Mouse (Mus musculus) cerebellum, adult 2 months (tissue): ENCODE results near the gene Cers1. TPM values are rescaled to one million over a fixed set of nuclear protein-coding genes. Genes with fewer than 3 reads are reported as not detected.
A peak's percentile ranks its signal among the peaks of the same experiment; 100 is the strongest.

Source experiments
- DNase-seq, 2 experiments: peaks; one replicate each; pipeline ENCODE4 v3.0.0; 2021
- H3K27ac ChIP-seq: fragments of 200-500 bp; 2 replicates; pipeline ENCODE4 v1.5.1; 2012; ENCODE audit warnings: low read length, control low read depth, inconsistent platforms; ENCODE audit not compliant: insufficient read depth
- H3K27me3 ChIP-seq: fragments of 200-500 bp; 2 replicates; pipeline ENCODE4 v1.6.1; 2012; ENCODE audit warnings: inconsistent platforms, mild to moderate bottlenecking, low read length, moderate library complexity; ENCODE audit not compliant: control insufficient read depth, insufficient read depth
- H3K4me1 ChIP-seq: fragments of 200-500 bp; 2 replicates; pipeline ENCODE4 v1.6.1; 2011; ENCODE audit warnings: low read length; ENCODE audit not compliant: control insufficient read depth, insufficient read depth
- H3K4me3 ChIP-seq: fragments of 200-500 bp; replicated peaks from 2 replicates; pipeline ENCODE3; 2011; ENCODE audit warnings: mild to moderate bottlenecking, low read depth, low read length, control low read depth; ENCODE audit not compliant: insufficient read depth
- CTCF ChIP-seq: fragments of 200-500 bp; IDR thresholded peaks from 2 replicates; pipeline ENCODE4 v1.5.1; 2011; ENCODE audit warnings: low read depth, mild to moderate bottlenecking, control low read depth, low read length, moderate library complexity, borderline replicate concordance; ENCODE audit not compliant: insufficient read depth
- POLR2A ChIP-seq: fragments of 200-500 bp; IDR thresholded peaks from 2 replicates; pipeline ENCODE4 v1.6.1; 2011; ENCODE audit warnings: low read length, control low read depth, borderline replicate concordance; ENCODE audit not compliant: insufficient read depth
- WGBS: fragments of 180-500 bp; shearing (Covaris S2); methylation state at CpG from one replicate; pipeline ENCODE4 v1.1.7; 2018; 5-methylcytosine and 5-hydroxymethylcytosine counted together
- polyA plus RNA-seq: library from polyadenylated mRNA; depleted of rRNA; stranded (reverse); fragments of >200 nt; gene quantifications from 2 replicates; pipeline ENCODE4 v1.2.3, GENCODE M21; 2012; rRNA removed

Cers1 gene
- polyA plus RNA-seq, 1 experiment, result 55.5 TPM

GRCm38 (mm10) chr8:70380069-70380468 lies 64.5 kb downstream of the Cers1 start:
- WGBS, result 37% methylated on average over 12 of the region's 12 CpGs
- H3K27ac ChIP-seq, result peak overlapping the region; percentile 11; the same call in 1 of the 2 replicates
- peaks cover 2% of the 10 kb centered on the region; the same call in 1 of the 2 replicates for H3K27me3 ChIP-seq
- TF ChIP-seq CTCF, result no peak
- no peak for TF ChIP-seq POLR2A
- peaks cover 29% of the 10 kb centered on the region for H3K4me1 ChIP-seq
- peak; percentile 65 to 77 for DNase-seq
- no peak overlapping the region for H3K4me3 ChIP-seq

Other genes starting within 250 kb of the Cers1 start
- gene Tm6sf2, start 242.9 kb upstream of the Cers1 start, polyA plus RNA-seq, result 6.9 and 7.3 TPM in 2 replicates
- 117 and 124 TPM in 2 replicates for gene Hapln4, start 232.3 kb upstream of the Cers1 start, polyA plus RNA-seq
- gene Ncan, start 194.9 kb upstream of the Cers1 start, polyA plus RNA-seq, result 13.3 and 15.2 TPM in 2 replicates
- gene Nr2c2ap, start 184.4 kb upstream of the Cers1 start, polyA plus RNA-seq, result 19.9 and 20.9 TPM in 2 replicates
- gene Rfxank, start 176.6 kb upstream of the Cers1 start, polyA plus RNA-seq, result 24.8 and 27.5 TPM in 2 replicates
- 98.9 and 101 TPM in 2 replicates for gene Borcs8, start 176.3 kb upstream of the Cers1 start, polyA plus RNA-seq
- gene Mef2b, start 176.1 kb upstream of the Cers1 start, polyA plus RNA-seq, result 0.38 and 0.43 TPM in 2 replicates
- 61.4 and 66.0 TPM in 2 replicates for gene Tmem161a, start 143.4 kb upstream of the Cers1 start, polyA plus RNA-seq
- gene Slc25a42, start 103.5 kb upstream of the Cers1 start, polyA plus RNA-seq, result 45.5 and 46.3 TPM in 2 replicates
- 102 and 108 TPM in 2 replicates for gene Sugp2, start 81.5 kb upstream of the Cers1 start, polyA plus RNA-seq
- 45.8 and 46.7 TPM in 2 replicates for gene Armc6, start 81.3 kb upstream of the Cers1 start, polyA plus RNA-seq
- gene Homer3, start 32.9 kb upstream of the Cers1 start, polyA plus RNA-seq, result 262 and 322 TPM in 2 replicates
- 42.9 and 45.0 TPM in 2 replicates for gene Ddx49, start 13.3 kb upstream of the Cers1 start, polyA plus RNA-seq
- gene Cope, start 13.3 kb upstream of the Cers1 start, polyA plus RNA-seq, result 286 and 287 TPM in 2 replicates
- 19.1 and 21.0 TPM in 2 replicates for gene Gdf1, start 14.0 kb downstream of the Cers1 start, polyA plus RNA-seq
- gene Upf1, start 37.5 kb downstream of the Cers1 start, polyA plus RNA-seq, result 37.9 and 41.3 TPM in 2 replicates
- gene Comp, start 57.8 kb downstream of the Cers1 start, polyA plus RNA-seq, result 2.2 and 3.1 TPM in 2 replicates
- gene Crtc1, start 123.8 kb downstream of the Cers1 start, polyA plus RNA-seq, result 90.2 and 105 TPM in 2 replicates
- 62.4 and 68.5 TPM in 2 replicates for gene Klhl26, start 161.2 kb downstream of the Cers1 start, polyA plus RNA-seq
- gene Tmem59l, start 171.6 kb downstream of the Cers1 start, polyA plus RNA-seq, result 524 and 552 TPM in 2 replicates
- gene Crlf1, start 177.4 kb downstream of the Cers1 start, polyA plus RNA-seq, result 3.8 and 4.0 TPM in 2 replicates
- 184 and 189 TPM in 2 replicates for gene Rex1bd, start 191.0 kb downstream of the Cers1 start, polyA plus RNA-seq
- 920 and 977 TPM in 2 replicates for gene Uba52, start 195.0 kb downstream of the Cers1 start, polyA plus RNA-seq
- gene Fkbp8, start 211.9 kb downstream of the Cers1 start, polyA plus RNA-seq, result 531 and 552 TPM in 2 replicates
- 63.4 and 65.9 TPM in 2 replicates for gene Kxd1, start 212.2 kb downstream of the Cers1 start, polyA plus RNA-seq
- gene Ell, start 223.7 kb downstream of the Cers1 start, polyA plus RNA-seq, result 27.9 and 29.1 TPM in 2 replicates